Mouse (Mus musculus) neural tube, embryonic 12.5 days (tissue): ENCODE data around the gene Fbxo21. TPM values are rescaled to one million over a fixed set of nuclear protein-coding genes. Genes with fewer than 3 reads are reported as not detected.

Source experiments
- ATAC-seq: fragments of 200-750 bp; cut with Nextera tagmentation; 2 replicates; pipeline ENCODE4 v1.8.0; 2017; ENCODE audit warnings: low read depth, mild to moderate bottlenecking, moderate TSS enrichment, moderate library complexity; ENCODE audit not compliant: low FRiP score
- H3K27ac ChIP-seq: fragments of 300-500 bp; sonication (generic); 2 replicates; pipeline ENCODE4 v1.5.1; 2016
- H3K27me3 ChIP-seq: fragments of 300-500 bp; sonication (generic); replicated peaks from 2 replicates; pipeline ENCODE4 v1.6.1; 2016; ENCODE audit warnings: mild to moderate bottlenecking
- H3K36me3 ChIP-seq: fragments of 300-500 bp; sonication (generic); 2 replicates; pipeline ENCODE4 v1.6.1; 2016; ENCODE audit warnings: mild to moderate bottlenecking
- H3K4me1 ChIP-seq: fragments of 300-500 bp; sonication (generic); 2 replicates; pipeline ENCODE4 v1.6.1; 2016
- H3K4me2 ChIP-seq: fragments of 300-500 bp; sonication (generic); replicated peaks from 2 replicates; pipeline ENCODE4 v1.6.1; 2016; ENCODE audit warnings: mild to moderate bottlenecking
- H3K4me3 ChIP-seq: fragments of 300-500 bp; sonication (generic); 2 replicates; pipeline ENCODE4 v1.5.1; 2016
- H3K9ac ChIP-seq: fragments of 300-500 bp; sonication (generic); 2 replicates; pipeline ENCODE4 v1.6.1; 2016; ENCODE audit warnings: mild to moderate bottlenecking
- H3K9me3 ChIP-seq: fragments of 300-500 bp; sonication (generic); 2 replicates; pipeline ENCODE4 v1.6.1; 2016; ENCODE audit warnings: mild to moderate bottlenecking
- WGBS: fragments of 180-500 bp; shearing (Covaris S2); methylation state at CpG from one replicate; pipeline ENCODE4 v1.1.7; 2016; 5-methylcytosine and 5-hydroxymethylcytosine counted together
- polyA plus RNA-seq: library from polyadenylated mRNA; unstranded; fragments of >200 nt; fragmentation: Nextera tagmentation; extraction: Ambion mirVana; gene quantifications from 2 replicates; pipeline ENCODE4 v1.2.1, GENCODE M21; 2016

Gene Fbxo21
- polyA plus RNA-seq, 1 experiment from 2014 or later, result 137 TPM

DNA sequence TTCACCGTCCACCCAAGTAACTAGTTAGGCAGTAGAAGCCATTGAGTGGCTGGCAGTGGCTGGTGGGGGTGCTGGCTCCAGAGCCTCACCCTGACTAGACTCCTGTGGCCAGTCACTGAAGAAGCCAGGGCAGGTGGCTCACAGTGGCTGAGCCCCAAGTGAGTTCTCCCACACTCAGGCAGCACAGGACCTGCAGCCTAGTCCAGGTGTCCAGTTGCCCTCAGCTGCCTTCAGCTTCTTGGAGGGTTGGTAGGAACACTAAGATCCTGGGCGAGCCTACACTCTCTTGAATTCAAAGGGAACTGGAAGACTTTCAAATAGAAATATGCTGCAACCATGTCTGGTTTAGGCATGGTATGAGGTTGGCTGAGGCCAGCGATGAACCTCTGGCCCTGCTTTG, 11.4 kb downstream of the Fbxo21 start:
- Histone ChIP-seq H3K4me3 (no peak overlapping the region), H3K9ac (no peak overlapping the region), H3K4me1 (peaks cover 7% of the 10 kb centered on the region; the same call in 1 of the 2 replicates), H3K36me3 (peaks cover 91% of the 10 kb centered on the region), H3K9me3 (no peaks in the 10 kb centered on the region), H3K27ac (no peak overlapping the region), H3K27me3 (no peaks in the 10 kb centered on the region), H3K4me2 (no peak overlapping the region)
- no peak for ATAC-seq
- WGBS, result 85% methylated on average over 3 of the region's 3 CpGs

DNA sequence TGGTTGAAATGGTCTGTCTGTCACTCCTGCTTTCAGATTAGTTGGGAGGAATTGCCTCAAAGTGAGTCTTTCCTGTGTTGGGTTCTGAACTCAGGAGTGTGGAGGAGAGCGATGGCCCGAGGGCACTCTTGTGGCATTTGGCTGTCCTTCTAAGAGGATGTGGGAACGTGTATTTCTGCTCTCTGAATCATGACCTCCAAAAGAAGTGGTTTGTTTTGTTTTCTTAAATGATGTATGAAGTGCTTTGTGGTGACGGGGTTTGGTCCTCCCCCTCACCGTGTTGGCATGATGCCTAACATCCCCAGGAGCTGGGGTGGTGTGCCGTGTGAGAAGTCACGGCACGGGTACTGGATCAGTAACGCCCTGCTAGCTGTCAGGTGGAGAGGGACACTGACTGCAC, 11.8 kb downstream of the Fbxo21 start:
- no peak for ATAC-seq
- no peaks in the 10 kb centered on the region for H3K9me3 ChIP-seq
- WGBS, result 90% methylated on average over 9 of the region's 9 CpGs
- H3K27me3 ChIP-seq, result no peaks in the 10 kb centered on the region
- H3K4me1 ChIP-seq, result peaks cover 7% of the 10 kb centered on the region; the same call in 1 of the 2 replicates
- H3K9ac ChIP-seq, result no peak overlapping the region
- H3K27ac ChIP-seq, result no peak overlapping the region
- peaks cover 91% of the 10 kb centered on the region for H3K36me3 ChIP-seq
- H3K4me2 ChIP-seq, result no peak overlapping the region
- no peak overlapping the region for H3K4me3 ChIP-seq

DNA sequence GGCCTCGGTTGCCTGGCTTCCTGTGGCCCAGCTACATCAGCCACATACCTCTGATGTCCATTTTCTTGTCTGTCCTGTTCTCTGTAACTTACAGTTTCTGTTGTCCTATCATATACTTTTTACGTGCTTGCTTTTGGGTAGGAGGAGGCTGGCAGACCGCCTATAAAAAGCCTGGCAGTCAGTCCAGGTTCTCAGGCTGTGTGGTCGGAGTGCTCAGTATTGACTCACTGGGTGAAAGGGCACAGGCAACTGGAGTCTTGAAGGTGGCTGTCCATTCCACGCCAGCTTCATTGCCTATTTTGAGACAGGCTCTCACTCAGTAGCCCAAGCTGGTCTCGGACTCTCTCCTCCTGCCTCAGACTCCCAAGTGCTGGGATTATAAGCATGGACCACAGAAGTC, 13.2 kb downstream of the Fbxo21 start:
- WGBS, result 91% methylated on average over 6 of the region's 6 CpGs
- Histone ChIP-seq H3K4me3 (no peak overlapping the region), H3K4me2 (no peak overlapping the region), H3K9me3 (no peaks in the 10 kb centered on the region), H3K9ac (no peak overlapping the region), H3K4me1 (no peaks in the 10 kb centered on the region), H3K27me3 (no peaks in the 10 kb centered on the region), H3K27ac (no peak overlapping the region), H3K36me3 (peaks cover 96% of the 10 kb centered on the region)
- ATAC-seq, result no peak

DNA sequence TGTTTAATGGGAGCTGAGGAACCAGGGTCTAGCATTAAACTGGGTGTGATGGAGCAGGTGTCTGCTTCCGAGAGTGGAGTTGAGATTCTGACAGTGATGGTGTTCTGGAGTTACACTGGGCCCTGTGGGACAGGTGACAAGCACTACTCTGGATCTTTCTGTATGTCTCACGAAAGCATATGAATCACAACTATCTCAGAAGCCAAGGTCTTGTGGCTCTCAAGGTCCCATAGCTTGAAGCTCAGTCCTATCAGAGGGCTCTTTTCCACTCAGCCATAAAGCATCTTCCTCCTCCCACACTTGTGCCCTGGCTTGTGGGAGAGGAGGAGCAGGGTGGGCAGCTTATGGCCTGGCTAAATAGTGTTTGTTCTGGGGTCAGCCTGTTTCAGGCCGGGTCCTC, 14.4 kb downstream of the Fbxo21 start:
- H3K9ac ChIP-seq, result no peak overlapping the region
- no peaks in the 10 kb centered on the region for H3K27me3 ChIP-seq
- no peaks in the 10 kb centered on the region for H3K4me1 ChIP-seq
- no peak overlapping the region for H3K4me2 ChIP-seq
- H3K4me3 ChIP-seq, result no peak overlapping the region
- H3K27ac ChIP-seq, result no peak overlapping the region
- ATAC-seq, result no peak
- 86% methylated on average over 3 of the region's 3 CpGs for WGBS
- peaks cover 100% of the 10 kb centered on the region for H3K36me3 ChIP-seq
- no peaks in the 10 kb centered on the region for H3K9me3 ChIP-seq

DNA sequence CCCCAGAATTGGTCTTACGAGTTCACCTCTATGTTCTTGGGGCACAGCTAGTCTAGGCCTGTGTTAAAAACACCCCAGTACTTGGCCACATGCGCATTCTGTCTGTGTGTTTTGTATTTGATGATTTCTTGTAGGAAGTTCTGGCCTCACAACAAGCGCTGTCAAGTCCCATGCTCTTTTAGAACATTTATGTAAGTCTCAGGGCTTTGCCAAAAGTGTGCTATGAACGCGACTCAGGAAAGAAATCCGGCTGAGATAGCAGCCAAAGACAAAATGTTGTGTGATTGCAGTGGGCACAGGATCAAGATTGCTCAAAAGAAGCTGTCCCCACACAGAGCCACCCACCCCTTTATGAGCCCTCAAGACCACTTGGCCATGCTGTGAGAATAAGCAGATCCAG, 17.0 kb downstream of the Fbxo21 start:
- Histone ChIP-seq H3K4me2 (no peak overlapping the region), H3K9ac (no peak overlapping the region), H3K4me3 (no peak overlapping the region), H3K27ac (no peak overlapping the region), H3K27me3 (no peaks in the 10 kb centered on the region), H3K4me1 (no peaks in the 10 kb centered on the region), H3K9me3 (no peaks in the 10 kb centered on the region), H3K36me3 (peaks cover 97% of the 10 kb centered on the region)
- no peak for ATAC-seq
- 96% methylated on average over 6 of the region's 6 CpGs for WGBS

DNA sequence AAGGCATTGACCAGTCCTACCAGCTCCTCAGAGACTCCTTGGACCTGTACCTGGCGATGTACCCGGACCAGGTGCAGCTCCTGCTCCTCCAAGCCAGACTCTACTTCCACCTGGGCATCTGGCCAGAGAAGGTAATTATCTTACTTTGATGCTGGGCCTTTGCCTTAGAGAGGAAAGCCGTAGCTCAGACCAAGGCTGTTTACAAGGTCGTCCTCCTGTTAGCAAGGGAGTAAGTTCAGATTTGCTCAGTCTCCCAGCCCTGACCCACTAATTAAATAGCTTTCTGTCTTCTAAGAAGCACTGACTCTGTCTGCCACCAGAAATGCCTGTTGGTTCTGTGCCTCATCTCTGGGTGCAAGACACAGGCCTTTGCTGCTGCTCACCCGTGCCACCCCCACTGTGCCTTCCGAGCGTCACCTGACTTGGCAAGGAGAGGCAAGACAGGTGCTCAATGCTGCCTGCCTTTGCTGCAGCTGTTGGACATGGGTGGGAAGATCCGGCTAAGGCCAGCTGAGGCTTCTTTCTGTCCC, 18.9 kb downstream of the Fbxo21 start:
- Histone ChIP-seq H3K9me3 (no peaks in the 10 kb centered on the region), H3K4me3 (no peak overlapping the region), H3K27ac (no peak overlapping the region), H3K27me3 (no peaks in the 10 kb centered on the region), H3K36me3 (peaks cover 96% of the 10 kb centered on the region), H3K4me1 (no peaks in the 10 kb centered on the region), H3K4me2 (no peak overlapping the region), H3K9ac (no peak overlapping the region)
- WGBS, result 94% methylated on average over 8 of the region's 8 CpGs
- no peak for ATAC-seq

DNA sequence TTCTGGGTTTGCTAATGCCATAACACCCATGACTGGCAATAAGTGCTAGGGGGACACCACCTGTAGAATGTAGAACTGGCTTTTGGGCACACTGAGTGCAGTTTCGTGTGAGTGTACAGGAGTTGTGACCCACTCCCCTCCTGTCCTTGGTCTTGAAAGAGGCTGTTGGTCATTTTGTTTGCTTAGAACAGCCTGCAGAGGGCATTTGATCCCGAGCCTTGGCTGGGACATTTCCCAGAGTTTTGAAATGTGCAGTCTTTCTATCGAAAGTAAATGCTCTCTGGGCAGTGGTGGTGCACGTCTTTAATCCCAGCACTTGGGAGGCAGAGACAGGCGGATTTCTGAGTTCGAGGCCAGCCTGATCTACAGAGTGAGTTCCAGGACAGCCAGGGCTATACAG, 19.4 kb downstream of the Fbxo21 start:
- Histone ChIP-seq H3K9ac (no peak overlapping the region), H3K9me3 (no peaks in the 10 kb centered on the region), H3K4me3 (no peak overlapping the region), H3K27ac (no peak overlapping the region), H3K36me3 (peaks cover 96% of the 10 kb centered on the region), H3K4me2 (no peak overlapping the region), H3K27me3 (no peaks in the 10 kb centered on the region), H3K4me1 (no peaks in the 10 kb centered on the region)
- ATAC-seq, result no peak
- 93% methylated on average over 6 of the region's 6 CpGs for WGBS

DNA sequence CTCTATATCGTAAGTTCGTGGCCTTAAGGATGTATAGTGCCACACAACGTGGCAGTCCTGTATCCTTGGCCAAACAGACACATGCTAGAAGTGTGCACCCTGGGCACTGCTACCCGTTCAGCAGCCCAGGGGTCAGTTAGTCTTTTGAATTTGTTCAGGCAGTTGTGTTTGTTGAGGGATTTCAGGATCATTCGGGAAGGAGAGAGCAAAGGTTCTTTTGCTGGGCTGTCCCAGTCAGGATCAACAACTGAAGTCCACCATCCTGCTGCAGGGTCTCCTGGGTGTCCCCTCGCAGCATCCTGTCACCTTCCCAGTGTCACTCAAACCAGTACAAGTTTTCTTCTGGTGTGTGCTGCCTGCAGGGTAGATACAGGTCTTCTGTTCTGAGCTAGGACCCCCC, 20.1 kb downstream of the Fbxo21 start:
- WGBS, result 88% methylated on average over 6 of the region's 6 CpGs
- peaks cover 96% of the 10 kb centered on the region for H3K36me3 ChIP-seq
- H3K4me2 ChIP-seq, result no peak overlapping the region
- no peaks in the 10 kb centered on the region for H3K27me3 ChIP-seq
- no peak for ATAC-seq
- H3K27ac ChIP-seq, result no peak overlapping the region
- no peaks in the 10 kb centered on the region for H3K9me3 ChIP-seq
- no peaks in the 10 kb centered on the region for H3K4me1 ChIP-seq
- no peak overlapping the region for H3K9ac ChIP-seq
- H3K4me3 ChIP-seq, result no peak overlapping the region

DNA sequence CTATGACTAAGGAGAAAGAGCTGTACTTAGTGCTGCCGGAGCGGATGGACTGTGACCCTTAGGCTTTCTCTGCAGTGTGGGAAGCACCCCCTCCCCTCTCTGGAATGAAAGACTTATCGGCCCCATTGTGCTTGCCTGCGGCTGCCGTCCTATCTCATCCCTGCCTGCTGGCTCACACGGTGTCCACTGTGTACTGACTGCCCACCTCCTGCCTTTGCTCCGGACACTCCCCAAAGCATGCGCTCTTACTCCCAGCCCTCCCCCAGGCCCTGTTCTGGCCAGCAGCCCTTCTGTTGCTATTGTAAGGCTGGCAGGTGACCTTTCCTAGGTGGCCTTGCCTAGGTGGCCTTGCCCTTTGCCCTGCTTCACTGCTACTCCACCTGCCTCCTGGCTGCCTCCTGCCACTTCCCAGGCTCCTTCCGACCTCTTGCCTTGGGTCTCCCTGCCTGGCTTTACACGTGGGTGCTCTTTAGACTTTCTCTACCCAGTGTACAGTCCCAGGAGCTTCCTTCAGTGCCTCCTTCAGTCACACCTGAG, 21.0 kb downstream of the Fbxo21 start:
- no peaks in the 10 kb centered on the region for H3K9me3 ChIP-seq
- no peak for ATAC-seq
- no peak overlapping the region for H3K4me2 ChIP-seq
- no peak overlapping the region for H3K4me3 ChIP-seq
- H3K9ac ChIP-seq, result no peak overlapping the region
- 74% methylated on average over 10 of the region's 10 CpGs for WGBS
- no peak overlapping the region for H3K27ac ChIP-seq
- no peaks in the 10 kb centered on the region for H3K4me1 ChIP-seq
- H3K36me3 ChIP-seq, result peaks cover 95% of the 10 kb centered on the region
- H3K27me3 ChIP-seq, result no peaks in the 10 kb centered on the region

DNA sequence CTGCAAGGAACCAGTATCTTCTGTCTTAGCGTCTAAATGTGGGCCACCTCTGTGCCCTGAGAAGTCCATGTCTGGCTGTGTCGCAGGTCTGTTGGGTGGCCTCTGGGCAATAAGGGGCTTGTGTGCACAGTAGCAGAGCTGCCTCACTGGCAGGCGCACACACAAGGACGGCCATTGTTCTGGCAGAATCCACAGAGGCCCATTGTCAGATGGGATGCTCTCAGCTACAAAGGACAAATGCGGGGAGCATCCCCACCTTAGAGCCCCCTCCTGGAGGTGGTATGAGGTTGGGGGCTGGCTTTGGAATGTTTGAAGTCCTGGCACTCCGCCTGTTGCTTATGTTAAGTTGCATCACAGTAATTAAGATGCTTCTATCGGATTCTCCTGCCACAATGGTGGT, 22.5 kb downstream of the Fbxo21 start:
- ATAC-seq, result no peak
- H3K4me2 ChIP-seq, result no peak overlapping the region
- H3K9ac ChIP-seq, result no peak overlapping the region
- H3K4me1 ChIP-seq, result no peaks in the 10 kb centered on the region
- no peaks in the 10 kb centered on the region for H3K27me3 ChIP-seq
- H3K9me3 ChIP-seq, result no peaks in the 10 kb centered on the region
- no peak overlapping the region for H3K4me3 ChIP-seq
- no peak overlapping the region for H3K27ac ChIP-seq
- 76% methylated on average over 7 of the region's 7 CpGs for WGBS
- peaks cover 95% of the 10 kb centered on the region for H3K36me3 ChIP-seq

DNA sequence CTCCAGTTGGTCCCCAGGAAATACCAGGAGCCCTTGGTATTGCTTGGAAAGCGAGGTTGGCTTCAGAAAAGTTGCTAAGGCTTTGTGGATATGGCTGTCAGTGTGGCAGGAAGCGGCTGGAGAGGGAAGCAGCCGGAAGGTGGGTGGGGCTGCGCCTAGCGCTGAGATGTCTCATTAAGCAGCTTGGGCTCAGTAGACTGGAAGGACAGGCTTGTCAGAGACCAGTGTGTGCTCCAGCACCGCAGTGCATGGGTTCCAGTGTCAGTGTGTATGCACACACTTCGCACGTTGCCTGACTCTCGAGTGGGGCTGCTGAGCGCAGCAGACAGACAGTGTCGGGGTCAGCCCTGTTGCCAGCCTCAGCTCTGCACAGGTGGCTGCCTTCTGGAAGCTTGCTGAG, 23.1 kb downstream of the Fbxo21 start:
- no peaks in the 10 kb centered on the region for H3K9me3 ChIP-seq
- no peak overlapping the region for H3K4me3 ChIP-seq
- no peak overlapping the region for H3K9ac ChIP-seq
- no peaks in the 10 kb centered on the region for H3K4me1 ChIP-seq
- 87% methylated on average over 11 of the region's 11 CpGs for WGBS
- ATAC-seq, result no peak
- H3K36me3 ChIP-seq, result peaks cover 95% of the 10 kb centered on the region
- H3K27ac ChIP-seq, result no peak overlapping the region
- H3K4me2 ChIP-seq, result no peak overlapping the region
- H3K27me3 ChIP-seq, result no peaks in the 10 kb centered on the region

DNA sequence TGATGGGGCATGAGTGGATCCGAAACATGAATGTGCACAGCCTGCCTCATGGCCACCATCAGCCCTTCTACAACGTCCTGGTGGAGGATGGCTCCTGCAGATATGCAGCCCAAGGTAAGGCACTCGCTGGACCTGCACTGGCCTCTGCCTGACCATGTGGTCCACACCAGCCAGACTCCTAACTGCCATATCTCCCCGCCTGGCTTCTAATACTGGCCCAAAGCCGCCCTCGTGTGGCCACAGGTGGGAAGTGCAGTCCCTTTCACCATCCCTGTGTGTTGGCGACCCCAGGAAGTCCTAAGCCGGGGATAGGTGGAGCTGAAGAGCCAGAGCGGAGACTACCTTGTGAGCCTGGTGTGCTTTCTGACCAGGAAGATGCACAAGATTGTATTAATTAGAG, 25.5 kb downstream of the Fbxo21 start:
- no peak overlapping the region for H3K4me3 ChIP-seq
- no peaks in the 10 kb centered on the region for H3K9me3 ChIP-seq
- ATAC-seq, result no peak
- 35% methylated on average over 9 of the region's 9 CpGs for WGBS
- peaks cover 98% of the 10 kb centered on the region for H3K36me3 ChIP-seq
- H3K4me1 ChIP-seq, result no peaks in the 10 kb centered on the region
- H3K27ac ChIP-seq, result no peak overlapping the region
- H3K9ac ChIP-seq, result no peak overlapping the region
- no peak overlapping the region for H3K4me2 ChIP-seq
- H3K27me3 ChIP-seq, result no peaks in the 10 kb centered on the region

DNA sequence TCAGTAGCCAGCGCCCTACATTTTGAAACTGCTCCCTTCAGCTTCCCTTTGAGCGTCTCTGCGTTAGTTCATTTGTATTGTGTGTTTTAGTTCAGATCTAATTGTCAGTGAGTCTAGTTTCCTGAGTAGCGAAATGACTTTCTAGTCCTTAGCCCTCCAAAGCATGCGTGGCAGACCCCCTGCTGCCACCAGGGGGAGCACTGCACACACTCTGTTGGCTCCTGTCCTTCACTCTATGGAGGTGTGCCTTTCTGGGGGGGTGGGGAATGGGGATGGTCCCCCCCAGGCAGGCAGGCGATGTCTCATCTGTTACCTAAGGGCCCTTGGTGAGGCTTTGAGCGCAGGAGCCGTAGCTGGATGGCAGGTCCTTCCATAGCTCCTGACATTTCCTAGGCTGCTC, 28.1 kb downstream of the Fbxo21 start:
- Histone ChIP-seq H3K4me2 (no peak overlapping the region), H3K27ac (no peak overlapping the region), H3K4me3 (no peak overlapping the region), H3K27me3 (no peaks in the 10 kb centered on the region), H3K9ac (no peak overlapping the region), H3K36me3 (peaks cover 98% of the 10 kb centered on the region), H3K9me3 (no peaks in the 10 kb centered on the region), H3K4me1 (no peaks in the 10 kb centered on the region)
- WGBS, result 80% methylated on average over 8 of the region's 8 CpGs
- no peak for ATAC-seq
